Mouse (Mus musculus): ENCODE data around the gene Gm48552.

GRCm38 (mm10) chr10:81382039-81382438, 6.8 kb upstream of the Gm48552 start:
- TF ChIP-seq POLR2A (IDR thresholded peaks at IDR 0.05; ENCODE audit: insufficient read depth, low read depth, low read length) (no peak), CTCF (IDR thresholded peaks at IDR 0.05; ENCODE audit: insufficient read depth, low read depth, low read length) (no peak)

Measured in olfactory bulb, adult 2 months (tissue).